Mouse (Mus musculus) ES-E14 (cell line): ENCODE data around the gene Trappc6a. TPM values are rescaled to one million over a fixed set of nuclear protein-coding genes. Genes with fewer than 3 reads are reported as not detected.
A peak's percentile ranks its signal among the peaks of the same experiment; 100 is the strongest.
"Not testable (repeated sequence)": the region's sequence is repeated elsewhere in the genome, so short reads cannot be mapped to it uniquely, and the experiment has no call there.

Source experiments
- DNase-seq: peaks from one replicate; pipeline ENCODE4 v3.0.0-alpha.2; 2013; ENCODE audit warnings: low read depth, low spot score
- H3K27ac ChIP-seq: 2 replicates; pipeline ENCODE4 v1.5.1; 2012; ENCODE audit warnings: low read depth, mild to moderate bottlenecking, low read length, moderate library complexity, mixed read lengths; ENCODE audit not compliant: poor library complexity, insufficient read depth, severe bottlenecking
- H3K36me3 ChIP-seq: 2 replicates; pipeline ENCODE4 v1.6.1; 2012; ENCODE audit warnings: mild to moderate bottlenecking, low read length, moderate library complexity, mixed read lengths; ENCODE audit not compliant: control insufficient read depth, poor library complexity, insufficient read depth, severe bottlenecking
- H3K4me1 ChIP-seq, 2 experiments: fragments of 150-350 bp in 1 of 2; sonication (generic) in 1 of 2; 2 replicates each; pipeline ENCODE4 v1.6.1; 2012; ENCODE audit warnings: low read length in 2 of 2, mild to moderate bottlenecking in 1 of 2, mixed read lengths in 1 of 2; ENCODE audit not compliant: control insufficient read depth in 2 of 2, insufficient read depth in 2 of 2, poor library complexity in 1 of 2
- H3K4me3 ChIP-seq, 2 experiments: fragments of 150-350 bp in 1 of 2; sonication (generic) in 1 of 2; 2 replicates each; pipeline ENCODE4 v1.5.1; 2012; ENCODE audit warnings: low read length in 2 of 2, low read depth in 1 of 2, mild to moderate bottlenecking in 1 of 2, mixed read lengths in 1 of 2; ENCODE audit not compliant: insufficient read depth in 1 of 2, poor library complexity in 1 of 2, severe bottlenecking in 1 of 2
- H3K9ac ChIP-seq: 2 replicates; pipeline ENCODE4 v1.6.1; 2012; ENCODE audit warnings: low read depth, mild to moderate bottlenecking, low read length, mixed read lengths; ENCODE audit not compliant: poor library complexity, insufficient read depth, severe bottlenecking
- H3K9me3 ChIP-seq: fragments of 150-350 bp; sonication (generic); 2 replicates; pipeline ENCODE4 v1.6.1; 2012; ENCODE audit warnings: low read depth, mild to moderate bottlenecking, low read length; ENCODE audit not compliant: control insufficient read depth, insufficient read depth
- CHD2 ChIP-seq: IDR thresholded peaks from 2 replicates; pipeline ENCODE4 v1.6.1; 2014; ENCODE audit warnings: mild to moderate bottlenecking, low read depth, low read length, inconsistent platforms
- HCFC1 ChIP-seq: IDR thresholded peaks from 2 replicates; pipeline ENCODE4 v1.6.1; 2012; ENCODE audit warnings: low read length, inconsistent platforms, borderline replicate concordance; ENCODE audit not compliant: insufficient read depth
- MAFK ChIP-seq: IDR thresholded peaks from 2 replicates; pipeline ENCODE4 v1.6.1; 2014; ENCODE audit warnings: mild to moderate bottlenecking, low read depth, low read length, inconsistent platforms; ENCODE audit not compliant: insufficient read depth
- ZC3H11A ChIP-seq: IDR thresholded peaks from 2 replicates; pipeline ENCODE4 v1.6.1; 2012; ENCODE audit warnings: low read depth, mild to moderate bottlenecking, inconsistent platforms, low read length, borderline replicate concordance
- ZNF384 ChIP-seq: IDR thresholded peaks from 2 replicates; pipeline ENCODE4 v1.6.1; 2012; ENCODE audit warnings: low read depth, low read length, inconsistent platforms
- in situ Hi-C, 2 experiments: fragments of 600-800 bp; cut with MboI; formaldehyde crosslinking; loops; one replicate each; pipeline ENCODE4 v1.15.1; 2025; ENCODE audit warnings: low sequenced_read_pairs in 2 of 2, inconsistent platforms in 1 of 2; ENCODE audit not compliant: unreplicated experiment in 2 of 2
- total RNA-seq: library from RNA; depleted of rRNA; stranded (reverse); fragments of 300-350 nt; gene quantifications from 2 replicates; pipeline ENCODE4 v1.2.3, GENCODE M21; 2012

The Trappc6a gene
- total RNA-seq, 1 experiment = 33.2 TPM

DNA sequence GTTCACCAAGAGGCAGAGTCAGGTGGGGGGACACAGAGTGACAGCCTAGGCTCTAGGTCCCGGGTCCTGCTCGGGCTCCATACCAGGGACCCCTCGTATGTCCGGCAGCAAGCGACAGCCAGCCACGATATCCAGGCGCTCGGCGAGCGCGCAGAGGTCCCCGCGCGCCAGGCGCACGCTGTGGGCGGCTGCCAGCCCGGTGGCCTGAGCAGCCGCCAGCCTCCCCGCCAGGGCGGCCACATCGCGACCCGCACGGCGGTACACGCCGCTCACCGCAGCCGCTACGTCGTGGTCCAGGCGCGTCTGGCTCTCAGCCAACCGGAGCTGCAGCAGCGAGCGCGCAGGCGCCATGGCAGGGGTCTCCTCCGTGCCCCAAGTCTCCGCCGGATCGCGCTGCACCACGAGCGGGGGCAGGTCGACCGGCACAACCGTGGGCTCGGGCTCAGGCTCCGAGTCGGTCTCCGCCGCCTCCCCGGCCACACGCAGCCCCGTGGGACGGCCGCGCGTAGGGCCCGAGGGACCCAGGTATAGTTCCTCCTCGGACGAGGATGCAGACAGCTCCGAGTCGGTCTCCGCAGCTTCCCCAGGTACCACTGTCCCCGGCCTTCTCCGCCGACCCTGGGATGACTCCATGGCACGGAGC is 1.1 kb upstream of the Trappc6a start:
- Histone ChIP-seq H3K27ac (0 out of 2 replicates have a peak overlapping the region, but pooled peaks have one; percentile 9), H3K4me1 (peaks cover 0 to 8% of the 10 kb centered on the region in 2 experiments; a peak in 1 of 4 replicates), H3K4me3 (peak overlapping the region; percentile 67 to 96), H3K9ac (peak overlapping the region; percentile 45), H3K9me3 (no peaks in the 10 kb centered on the region), H3K36me3 (no peaks in the 10 kb centered on the region)
- in situ Hi-C loops = no loop called here
- TF ChIP-seq MAFK = no peak
- no peak for TF ChIP-seq ZC3H11A
- TF ChIP-seq ZNF384 = no peak
- no peak for TF ChIP-seq CHD2
- TF ChIP-seq HCFC1 = no peak
- no peak for DNase-seq

DNA sequence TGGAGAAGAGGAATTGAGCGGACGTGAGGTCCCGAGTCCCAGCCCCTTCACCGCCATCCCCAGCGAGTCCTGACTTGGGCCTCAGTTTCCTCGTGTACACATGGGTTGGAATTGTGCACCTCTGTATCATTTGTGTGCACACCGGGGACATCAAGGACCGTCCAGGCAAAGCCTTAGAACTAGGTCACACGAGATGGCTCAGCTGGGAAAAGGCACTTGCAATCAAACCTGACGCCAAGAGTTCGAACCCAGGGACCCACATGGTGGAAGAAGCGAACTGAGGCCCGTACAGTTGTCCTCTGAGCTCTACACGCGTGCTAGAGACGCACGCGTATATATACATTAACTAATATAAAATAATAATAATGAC is 598 bp upstream of the Trappc6a start:
- 0 out of 2 replicates have a peak overlapping the region, but pooled peaks have one; percentile 9 for H3K27ac ChIP-seq
- H3K4me1 ChIP-seq = peaks cover 0 to 8% of the 10 kb centered on the region in 2 experiments; a peak in 1 of 4 replicates
- no peak for DNase-seq
- H3K9me3 ChIP-seq = no peaks in the 10 kb centered on the region
- no peaks in the 10 kb centered on the region for H3K36me3 ChIP-seq
- peak overlapping the region; percentile 45 for H3K9ac ChIP-seq
- H3K4me3 ChIP-seq = peak overlapping the region; percentile 67 to 96
- in situ Hi-C loops = no loop called here
- no peak for TF ChIP-seq ZC3H11A
- no peak for TF ChIP-seq MAFK
- TF ChIP-seq HCFC1 = no peak
- TF ChIP-seq ZNF384 = no peak
- no peak for TF ChIP-seq CHD2

DNA sequence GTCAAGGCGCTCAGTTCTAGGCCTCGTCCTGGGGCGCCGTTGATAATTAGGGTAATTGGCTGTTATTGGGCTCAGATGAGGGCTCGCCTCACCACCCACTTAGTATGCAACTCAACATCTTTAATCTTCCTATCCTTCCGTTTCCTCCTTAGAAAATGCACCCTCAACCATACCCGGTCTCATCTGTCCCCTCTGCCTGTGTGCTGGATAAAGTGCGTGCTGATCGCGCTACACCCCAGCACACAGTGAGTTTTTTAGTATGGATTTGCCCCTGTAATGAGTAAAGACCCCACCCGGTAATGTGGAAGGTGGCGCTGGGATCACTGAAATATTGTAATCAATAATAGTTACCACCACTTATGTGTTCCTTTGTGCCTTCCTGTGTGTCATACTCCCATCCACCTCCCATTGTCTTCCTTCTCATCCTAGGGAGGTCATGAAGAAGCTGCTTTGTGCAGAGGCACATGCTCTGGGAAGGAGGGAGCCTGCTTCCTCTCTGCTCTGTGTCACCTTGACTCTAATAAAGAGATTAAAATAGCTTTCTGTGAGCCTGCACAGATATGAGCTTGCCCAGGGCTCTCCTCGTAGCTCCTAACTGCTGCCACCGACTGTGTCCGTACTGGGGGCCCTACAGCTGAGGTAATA is 851 bp downstream of the Trappc6a start:
- DNase-seq = no peak
- in situ Hi-C loops = no loop called here
- Histone ChIP-seq H3K27ac (0 out of 2 replicates have a peak overlapping the region, but pooled peaks have one; percentile 22), H3K4me1 (peaks cover 0 to 10% of the 10 kb centered on the region in 2 experiments; a peak in 2 of 4 replicates), H3K4me3 (peak overlapping the region; percentile 87 to 96), H3K9me3 (no peaks in the 10 kb centered on the region), H3K9ac (peak overlapping the region; percentile 86), H3K36me3 (no peaks in the 10 kb centered on the region)
- TF ChIP-seq HCFC1 = no peak
- TF ChIP-seq ZNF384 = no peak
- no peak for TF ChIP-seq MAFK
- TF ChIP-seq ZC3H11A = no peak
- TF ChIP-seq CHD2 = no peak

DNA sequence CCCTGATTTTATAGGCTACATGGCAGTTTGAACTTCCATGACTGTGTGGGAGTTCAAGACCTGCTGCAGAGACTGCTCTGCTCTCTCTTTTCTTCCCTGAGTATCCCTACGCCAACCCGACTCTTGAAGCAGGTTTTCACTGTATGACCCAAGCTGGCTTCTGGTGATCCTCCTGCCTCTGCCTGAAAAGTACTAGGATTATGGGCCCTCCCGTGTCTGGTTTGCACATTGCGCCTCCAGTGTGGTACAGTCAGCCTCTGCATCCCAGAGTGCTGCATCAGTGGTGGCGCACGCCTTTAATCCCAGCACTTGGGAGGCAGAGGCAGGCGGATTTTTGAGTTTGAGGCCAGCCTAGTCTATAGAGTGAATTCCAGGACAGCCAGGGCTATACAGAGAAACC is 1.6 kb downstream of the Trappc6a start:
- no peak for DNase-seq
- TF ChIP-seq ZC3H11A (no peak), HCFC1 (no peak), MAFK (no peak), CHD2 (no peak), ZNF384 (no peak)
- no peaks in the 10 kb centered on the region for H3K9me3 ChIP-seq
- no peak overlapping the region for H3K9ac ChIP-seq
- peaks cover 0 to 10% of the 10 kb centered on the region in 2 experiments; a peak in 2 of 4 replicates for H3K4me1 ChIP-seq
- 0 out of 4 replicates have a peak overlapping the region, but pooled peaks of 1 of the 2 experiments have one; percentile 87 for H3K4me3 ChIP-seq
- in situ Hi-C loops = no loop called here
- H3K36me3 ChIP-seq = no peaks in the 10 kb centered on the region
- H3K27ac ChIP-seq = no peak overlapping the region

DNA sequence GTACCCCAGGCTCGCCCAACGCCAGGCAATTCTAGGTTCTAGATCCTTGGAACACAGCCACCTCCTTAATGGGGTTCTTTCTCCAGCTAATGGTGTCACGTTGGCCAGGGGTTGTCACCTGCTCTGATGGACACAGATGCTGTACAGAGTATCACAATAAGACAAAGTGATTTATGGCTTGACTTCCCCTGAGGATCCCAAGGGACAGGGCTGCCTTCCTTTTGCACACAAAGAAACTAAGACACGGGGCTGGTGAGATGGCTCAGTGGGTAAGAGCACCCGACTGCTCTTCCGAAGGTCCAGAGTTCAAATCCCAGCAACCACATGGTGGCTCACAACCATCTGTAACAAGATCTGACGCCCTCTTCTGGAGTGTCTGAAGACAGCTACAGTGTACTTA is 3.7 kb downstream of the Trappc6a start:
- H3K4me3 ChIP-seq, H3K36me3 ChIP-seq, H3K27ac ChIP-seq, H3K9me3 ChIP-seq, in situ Hi-C loops, H3K9ac ChIP-seq, DNase-seq, H3K4me1 ChIP-seq: not testable (repeated sequence)
